Mouse (Mus musculus) midbrain, embryonic 16.5 days (tissue): ENCODE results near the gene Actr3. TPM values are rescaled to one million over a fixed set of nuclear protein-coding genes. Genes with fewer than 3 reads are reported as not detected.

Experiments
- ATAC-seq: fragments of 200-750 bp; cut with Nextera tagmentation; 2 replicates; pipeline ENCODE4 v1.8.0; 2017; ENCODE audit warnings: moderate TSS enrichment
- H3K27ac ChIP-seq: fragments of 300-500 bp; sonication (generic); 2 replicates; pipeline ENCODE4 v1.5.1; 2014; ENCODE audit warnings: mild to moderate bottlenecking, low read length, mixed read lengths
- H3K27me3 ChIP-seq: fragments of 300-500 bp; sonication (generic); 2 replicates; pipeline ENCODE4 v1.6.1; 2014; ENCODE audit warnings: low read depth, low read length, mixed read lengths; ENCODE audit not compliant: control insufficient read depth, insufficient read depth
- H3K36me3 ChIP-seq: fragments of 300-500 bp; sonication (generic); 2 replicates; pipeline ENCODE4 v1.6.1; 2014; ENCODE audit warnings: mild to moderate bottlenecking, low read length, moderate library complexity, mixed read lengths; ENCODE audit not compliant: control insufficient read depth, insufficient read depth
- H3K4me1 ChIP-seq: fragments of 300-500 bp; sonication (generic); 2 replicates; pipeline ENCODE4 v1.6.1; 2014; ENCODE audit warnings: mild to moderate bottlenecking, low read length, mixed read lengths; ENCODE audit not compliant: control insufficient read depth, insufficient read depth
- H3K4me2 ChIP-seq: fragments of 300-500 bp; sonication (generic); 2 replicates; pipeline ENCODE4 v1.6.1; 2014; ENCODE audit warnings: mild to moderate bottlenecking, low read length, mixed read lengths
- H3K4me3 ChIP-seq: fragments of 300-500 bp; sonication (generic); 2 replicates; pipeline ENCODE4 v1.5.1; 2014; ENCODE audit warnings: low read depth, mild to moderate bottlenecking, low read length, moderate library complexity, mixed read lengths
- H3K9ac ChIP-seq: fragments of 300-500 bp; sonication (generic); 2 replicates; pipeline ENCODE4 v1.6.1; 2014; ENCODE audit warnings: low read depth, low read length, mixed read lengths
- H3K9me3 ChIP-seq: fragments of 300-500 bp; sonication (generic); replicated peaks from 2 replicates; pipeline ENCODE4 v1.6.1; 2014; ENCODE audit warnings: mild to moderate bottlenecking, low read length, mixed read lengths; ENCODE audit not compliant: control insufficient read depth, poor library complexity, severe bottlenecking
- WGBS: fragments of 180-500 bp; shearing (Covaris S2); extraction: QIAGEN DNeasy Blood & Tissue Kit; methylation state at CpG from one replicate; pipeline ENCODE4 v1.1.7; 2014; 5-methylcytosine and 5-hydroxymethylcytosine counted together
- polyA plus RNA-seq: library from polyadenylated mRNA; unstranded; fragments of >200 nt; fragmentation: Nextera tagmentation; extraction: Ambion mirVana; gene quantifications from 2 replicates; pipeline ENCODE4 v1.2.1, GENCODE M21; 2015

The Actr3 gene
- 217 and 238 TPM in 2 replicates for polyA plus RNA-seq

- peaks cover 30% of the 10 kb centered on the region for H3K4me1 ChIP-seq
- H3K27me3 ChIP-seq = no peaks in the 10 kb centered on the region
- peak within 1 kb of the TSS; percentile 97 for H3K27ac ChIP-seq
- WGBS = under 1% methylated on average over 52 of the region's 59 CpGs
- peak within 1 kb of the TSS; percentile 88 for H3K4me3 ChIP-seq
- no peaks in the 10 kb centered on the region for H3K9me3 ChIP-seq
- no peaks in the 10 kb centered on the region for H3K36me3 ChIP-seq
- H3K4me2 ChIP-seq = peak within 1 kb of the TSS; percentile 75
- peak; percentile 97 for ATAC-seq
- peak within 1 kb of the TSS; percentile 97 for H3K9ac ChIP-seq
These were observed at the start of gene Actr3 for GRCm38 (mm10) chr1:125435369-125436135. Actr3 (minus strand) TSS chr1:125435727.

DNA sequence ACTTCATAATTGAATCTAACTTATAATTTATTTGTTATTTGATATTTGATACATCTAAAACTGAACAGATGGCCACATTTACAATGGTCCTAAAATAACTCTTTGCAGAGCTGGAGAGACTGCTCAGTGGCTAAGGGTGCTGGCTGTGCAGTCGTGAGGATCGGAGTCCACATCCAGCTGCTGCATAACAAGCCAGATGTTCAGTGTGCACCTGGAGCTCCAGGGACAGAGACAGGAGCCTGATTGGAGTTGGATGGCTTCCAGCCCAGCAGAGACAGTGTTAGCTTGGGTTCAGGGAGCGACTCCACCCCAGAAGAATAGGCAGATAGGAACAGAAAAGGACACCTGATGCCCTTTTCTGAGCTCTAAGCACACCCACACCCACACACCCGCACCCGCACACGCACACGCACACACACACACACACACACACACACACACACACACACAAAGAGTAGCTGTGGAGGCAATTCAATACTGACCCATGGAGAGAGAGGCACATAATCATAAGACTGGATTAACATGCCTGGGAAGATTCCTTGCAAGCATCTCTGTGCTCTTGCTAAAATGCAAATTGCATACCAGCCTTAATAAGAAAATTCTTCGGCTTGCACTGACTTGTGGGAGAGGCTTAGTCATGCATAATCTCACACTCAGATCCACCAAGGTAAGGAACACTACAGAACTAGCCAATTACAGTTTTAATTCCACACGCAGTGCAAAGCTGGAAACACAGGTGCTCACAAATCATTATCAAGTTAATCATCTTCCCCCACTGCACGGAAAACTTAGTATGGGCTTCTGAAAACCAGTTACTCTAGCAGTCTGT lies 47.1 kb upstream of the Actr3 start:
- Histone ChIP-seq H3K4me2 (no peak overlapping the region), H3K27me3 (no peaks in the 10 kb centered on the region), H3K36me3 (no peaks in the 10 kb centered on the region), H3K9ac (no peak overlapping the region), H3K4me1 (no peaks in the 10 kb centered on the region), H3K9me3 (no peaks in the 10 kb centered on the region), H3K27ac (no peak overlapping the region), H3K4me3 (no peak overlapping the region)
- 0 out of 2 replicates have a peak, but pooled peaks have one; percentile 25 for ATAC-seq
- 71% methylated on average over 10 of the region's 10 CpGs for WGBS

DNA sequence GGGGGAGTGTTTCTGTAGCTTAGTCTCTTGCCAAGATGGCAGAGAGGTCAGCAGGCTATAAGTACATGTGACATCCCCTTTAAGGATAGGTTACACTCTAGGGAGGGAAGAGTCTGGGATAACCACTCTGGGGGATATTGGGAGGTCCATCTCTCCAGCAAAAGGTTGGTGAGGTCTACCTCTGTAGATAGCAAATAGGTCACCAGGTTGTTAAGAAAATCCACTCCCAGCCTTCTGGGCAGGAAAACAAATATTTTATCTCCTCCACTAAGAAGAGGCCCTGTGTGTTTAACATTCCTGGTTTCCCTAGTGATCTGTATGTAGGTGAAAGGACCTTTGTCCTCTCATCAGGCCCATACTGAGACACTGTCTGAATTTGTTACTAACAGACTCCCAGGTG lies 46.3 kb upstream of the Actr3 start:
- no peaks in the 10 kb centered on the region for H3K27me3 ChIP-seq
- H3K4me2 ChIP-seq = no peak overlapping the region
- H3K4me1 ChIP-seq = no peaks in the 10 kb centered on the region
- no peaks in the 10 kb centered on the region for H3K9me3 ChIP-seq
- H3K36me3 ChIP-seq = no peaks in the 10 kb centered on the region
- no peak overlapping the region for H3K27ac ChIP-seq
- no peak overlapping the region for H3K9ac ChIP-seq
- no peak overlapping the region for H3K4me3 ChIP-seq
- no peak for ATAC-seq

- 84% methylated on average over 6 of the region's 6 CpGs for WGBS
- no peak overlapping the region for H3K9ac ChIP-seq
These were observed 43.1 kb upstream of the Actr3 start for GRCm38 (mm10) chr1:125478588-125478987.

GRCm38 (mm10) chr1:125475961-125476682 lies 40.6 kb upstream of the Actr3 start:
- Histone ChIP-seq H3K27ac (no peak overlapping the region), H3K9ac (no peak overlapping the region), H3K9me3 (no peaks in the 10 kb centered on the region), H3K4me2 (no peak overlapping the region), H3K36me3 (no peaks in the 10 kb centered on the region), H3K27me3 (no peaks in the 10 kb centered on the region), H3K4me1 (no peaks in the 10 kb centered on the region), H3K4me3 (no peak overlapping the region)
- no peak for ATAC-seq
- 71% methylated on average over 6 of the region's 6 CpGs for WGBS

More at GRCm38 (mm10) chr1:125478588-125478987, 43.1 kb upstream of the Actr3 start:
- no peak overlapping the region for H3K27ac ChIP-seq
- no peaks in the 10 kb centered on the region for H3K27me3 ChIP-seq
- no peak overlapping the region for H3K4me3 ChIP-seq
- H3K9me3 ChIP-seq = no peaks in the 10 kb centered on the region
- H3K4me1 ChIP-seq = no peaks in the 10 kb centered on the region
- ATAC-seq = no peak
- no peaks in the 10 kb centered on the region for H3K36me3 ChIP-seq
- no peak overlapping the region for H3K4me2 ChIP-seq

GRCm38 (mm10) chr1:125473866-125474265 lies 38.3 kb upstream of the Actr3 start:
- Histone ChIP-seq H3K4me1 (no peaks in the 10 kb centered on the region), H3K9ac (no peak overlapping the region), H3K27ac (no peak overlapping the region), H3K27me3 (no peaks in the 10 kb centered on the region), H3K4me3 (no peak overlapping the region), H3K9me3 (no peaks in the 10 kb centered on the region), H3K4me2 (no peak overlapping the region), H3K36me3 (no peaks in the 10 kb centered on the region)
- ATAC-seq = no peak
- WGBS = 97% methylated on average over 3 of the region's 3 CpGs

DNA sequence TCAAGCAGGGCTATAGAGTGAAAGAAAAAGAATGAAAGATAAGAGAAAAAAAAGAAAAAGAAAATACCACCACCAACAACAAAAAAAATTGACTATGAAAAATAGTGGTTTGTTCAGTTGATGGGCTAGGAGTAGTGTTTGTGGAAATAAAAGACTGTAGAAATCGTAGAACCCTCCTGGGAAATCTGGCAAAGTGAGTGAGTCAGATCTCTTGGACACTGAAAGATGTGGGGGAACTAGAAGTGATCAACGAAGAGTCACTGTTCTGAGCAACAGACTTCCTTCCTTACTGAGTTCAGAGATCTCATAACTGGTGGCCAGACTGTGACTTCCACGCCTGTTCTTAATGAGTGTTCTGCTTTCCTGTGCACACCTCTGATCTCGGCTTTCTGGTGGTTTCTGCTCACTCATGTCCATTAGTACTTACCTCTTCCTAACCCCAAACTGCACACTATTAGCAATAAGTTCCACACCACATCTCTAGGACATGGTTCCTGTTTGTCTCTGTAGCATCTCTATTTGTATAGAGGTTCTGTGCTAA lies 37.7 kb upstream of the Actr3 start:
- 86% methylated on average over 4 of the region's 4 CpGs for WGBS
- H3K36me3 ChIP-seq = no peaks in the 10 kb centered on the region
- no peaks in the 10 kb centered on the region for H3K9me3 ChIP-seq
- H3K4me2 ChIP-seq = no peak overlapping the region
- no peak for ATAC-seq
- no peak overlapping the region for H3K9ac ChIP-seq
- H3K4me1 ChIP-seq = no peaks in the 10 kb centered on the region
- no peak overlapping the region for H3K27ac ChIP-seq
- no peak overlapping the region for H3K4me3 ChIP-seq
- no peaks in the 10 kb centered on the region for H3K27me3 ChIP-seq

DNA sequence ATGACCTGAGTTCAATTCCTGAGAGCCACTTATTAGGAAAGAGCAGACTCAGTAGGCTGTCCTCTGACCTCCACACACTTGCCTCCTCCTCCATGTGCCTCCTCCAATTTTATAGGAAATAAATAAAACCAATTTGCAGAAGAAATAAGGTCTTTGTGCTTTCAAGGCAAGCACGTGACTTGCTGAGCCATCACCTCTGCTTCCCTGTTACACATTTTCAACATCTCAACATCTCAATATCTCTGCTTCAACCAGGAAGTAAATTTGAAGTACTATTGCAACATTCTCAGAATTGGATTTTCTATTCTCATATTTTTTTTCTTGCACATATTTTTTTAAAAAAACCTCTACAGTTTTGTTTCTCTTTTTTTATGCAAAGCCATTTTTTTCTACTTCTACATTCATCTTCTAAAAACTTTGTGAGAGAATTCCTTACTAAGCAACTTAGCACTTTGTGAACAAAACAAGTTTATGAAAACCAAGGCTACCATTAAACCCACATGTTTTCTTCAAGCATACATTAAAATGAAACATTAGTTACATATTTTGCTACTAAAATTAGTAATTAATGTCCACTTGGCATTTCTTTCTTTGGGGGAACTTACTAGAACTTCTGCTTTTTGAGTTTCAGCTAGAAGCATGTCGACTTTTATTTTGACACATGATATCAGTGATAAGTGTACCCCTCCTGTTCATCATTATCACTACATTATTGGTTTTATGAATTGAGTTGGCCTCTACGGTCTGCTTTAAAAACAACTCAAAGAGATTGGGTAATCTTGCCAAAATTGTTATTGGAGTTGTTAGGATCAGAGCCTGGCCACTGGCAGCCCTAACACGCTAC lies 35.5 kb upstream of the Actr3 start:
- H3K9me3 ChIP-seq = no peaks in the 10 kb centered on the region
- H3K4me2 ChIP-seq = no peak overlapping the region
- WGBS = 88% methylated on average over 4 of the region's 4 CpGs
- H3K27me3 ChIP-seq = no peaks in the 10 kb centered on the region
- H3K27ac ChIP-seq = no peak overlapping the region
- no peak overlapping the region for H3K9ac ChIP-seq
- no peak for ATAC-seq
- no peaks in the 10 kb centered on the region for H3K4me1 ChIP-seq
- H3K4me3 ChIP-seq = no peak overlapping the region
- no peaks in the 10 kb centered on the region for H3K36me3 ChIP-seq
